Mouse (Mus musculus) limb, embryonic 13.5 days (tissue): ENCODE results near the gene Ank2. TPM values are rescaled to one million over a fixed set of nuclear protein-coding genes. Genes with fewer than 3 reads are reported as not detected.

ENCODE experiments used
- ATAC-seq: fragments of 200-750 bp; cut with Nextera tagmentation; 2 replicates; pipeline ENCODE4 v1.8.0; 2017; ENCODE audit warnings: low read depth, moderate number of reproducible peaks, moderate TSS enrichment; ENCODE audit not compliant: low FRiP score
- H3K27ac ChIP-seq: fragments of 300-500 bp; sonication (generic); 2 replicates; pipeline ENCODE4 v1.5.1; 2015; ENCODE audit warnings: inconsistent platforms, mild to moderate bottlenecking, moderate library complexity
- H3K27me3 ChIP-seq: fragments of 300-500 bp; sonication (generic); 2 replicates; pipeline ENCODE4 v1.6.1; 2015; ENCODE audit warnings: mild to moderate bottlenecking, inconsistent platforms
- H3K36me3 ChIP-seq: fragments of 300-500 bp; sonication (generic); 2 replicates; pipeline ENCODE4 v1.6.1; 2015; ENCODE audit warnings: inconsistent platforms, mild to moderate bottlenecking, moderate library complexity
- H3K4me1 ChIP-seq: fragments of 300-500 bp; sonication (generic); 2 replicates; pipeline ENCODE4 v1.6.1; 2015; ENCODE audit warnings: inconsistent platforms
- H3K4me2 ChIP-seq: fragments of 300-500 bp; sonication (generic); replicated peaks from 2 replicates; pipeline ENCODE4 v1.6.1; 2015; ENCODE audit warnings: inconsistent platforms, mild to moderate bottlenecking, moderate library complexity
- H3K4me3 ChIP-seq: fragments of 300-500 bp; sonication (generic); 2 replicates; pipeline ENCODE4 v1.5.1; 2015; ENCODE audit warnings: moderate library complexity, mild to moderate bottlenecking, inconsistent platforms
- H3K9ac ChIP-seq: fragments of 300-500 bp; sonication (generic); 2 replicates; pipeline ENCODE4 v1.6.1; 2015; ENCODE audit warnings: mild to moderate bottlenecking, inconsistent platforms
- H3K9me3 ChIP-seq: fragments of 300-500 bp; sonication (generic); 2 replicates; pipeline ENCODE4 v1.6.1; 2016; ENCODE audit warnings: inconsistent platforms
- WGBS: fragments of 180-500 bp; shearing (Covaris S2); methylation state at CpG from one replicate; pipeline ENCODE4 v1.1.7; 2015; 5-methylcytosine and 5-hydroxymethylcytosine counted together
- microRNA counts: library from miRNA; unstranded; fragments of <30 nt; microRNA quantifications from one replicate; lab custom pipeline; 2016
- microRNA-seq: library from miRNA; unstranded; fragments of <30 nt; microRNA quantifications from one replicate; pipeline ENCODE4, GENCODE M21; 2016
- polyA plus RNA-seq: library from polyadenylated mRNA; unstranded; fragments of >200 nt; fragmentation: Nextera tagmentation; extraction: Ambion mirVana; gene quantifications from 2 replicates; pipeline ENCODE4 v1.2.1, GENCODE M21; 2015

The Ank2 gene
- polyA plus RNA-seq, 1 experiment from 2014 or later: 32.4 TPM

GRCm38 (mm10) chr3:126886644-126887043 is 612.5 kb downstream of the Ank2 start:
- Histone ChIP-seq H3K4me3 (no peak overlapping the region), H3K9me3 (no peaks in the 10 kb centered on the region), H3K36me3 (no peaks in the 10 kb centered on the region), H3K27me3 (no peaks in the 10 kb centered on the region), H3K27ac (no peak overlapping the region), H3K4me1 (no peaks in the 10 kb centered on the region), H3K4me2 (no peak overlapping the region), H3K9ac (no peak overlapping the region)
- ATAC-seq: no peak
- 77% methylated on average over 4 of the region's 4 CpGs for WGBS

GRCm38 (mm10) chr3:126886090-126886489 is 613.1 kb downstream of the Ank2 start:
- Histone ChIP-seq H3K27me3 (no peaks in the 10 kb centered on the region), H3K36me3 (no peaks in the 10 kb centered on the region), H3K9ac (no peak overlapping the region), H3K4me1 (no peaks in the 10 kb centered on the region), H3K4me3 (no peak overlapping the region), H3K4me2 (no peak overlapping the region), H3K27ac (no peak overlapping the region), H3K9me3 (no peaks in the 10 kb centered on the region)
- 76% methylated on average over 4 of the region's 4 CpGs for whole genome bisulfite sequencing
- ATAC-seq: no peak

GRCm38 (mm10) chr3:126878233-126878632 is 620.9 kb downstream of the Ank2 start:
- no peaks in the 10 kb centered on the region for H3K36me3 ChIP-seq
- ATAC-seq: no peak

More at GRCm38 (mm10) chr3:126878233-126878632, 620.9 kb downstream of the Ank2 start:
- H3K9me3 ChIP-seq: no peaks in the 10 kb centered on the region
- H3K27ac ChIP-seq: no peak overlapping the region
- no peaks in the 10 kb centered on the region for H3K27me3 ChIP-seq
- H3K4me1 ChIP-seq: no peaks in the 10 kb centered on the region
- no peak overlapping the region for H3K9ac ChIP-seq
- H3K4me3 ChIP-seq: no peak overlapping the region
- 50% methylated on average over 1 of the region's 1 CpGs for WGBS
- no peak overlapping the region for H3K4me2 ChIP-seq

MicroRNA genes within 50 kb of the gene (microRNA counts, 519-probe panel; counts per million panel counts)
- not detected for microRNA mmu-miR-302a (lab: Ali Mortazavi, UCI)
- microRNA mmu-miR-302b (lab: Ali Mortazavi, UCI): not detected
- not detected for microRNA mmu-miR-302c (lab: Ali Mortazavi, UCI)
- not detected for microRNA mmu-miR-302d (lab: Ali Mortazavi, UCI)
- microRNA mmu-miR-367 (lab: Ali Mortazavi, UCI): 2,617 counts per million, percentile 39 among the panel's probes with 10 or more counts

Small RNA genes within 50 kb of the gene (microRNA-seq; reads per million reads assigned to microRNA genes)
- gene Gm44494 (not detected), gene Mir302a (50.8 reads per million, percentile 44 among the genes with 10 or more reads in this experiment), gene Mir302b (36.2 reads per million, percentile 40 among the genes with 10 or more reads in this experiment), gene Mir302c (9.4 reads per million, percentile 27 among the genes with 10 or more reads in this experiment), gene Mir302d (38.8 reads per million, percentile 41 among the genes with 10 or more reads in this experiment), gene Mir367 (not detected)

Other genes with a start within 250 kb of the Ank2 start
- gene Larp7, start 54.0 kb upstream of the Ank2 start, polyA plus RNA-seq: 66.2 and 67.5 TPM in 2 replicates
- 8.7 and 10.6 TPM in 2 replicates for gene Zgrf1, start 54.1 kb upstream of the Ank2 start, polyA plus RNA-seq
- 0.08 TPM in 1 of 2 replicates, not detected in the other for gene Neurog2, start 133.8 kb upstream of the Ank2 start, polyA plus RNA-seq